Mouse (Mus musculus) bone marrow, adult 2 months (tissue): ENCODE results near the gene Mansc1. TPM values are rescaled to one million over a fixed set of nuclear protein-coding genes. Genes with fewer than 3 reads are reported as not detected.

Experiments used
- H3K27ac ChIP-seq: fragments of 200-500 bp; 2 replicates; pipeline ENCODE4 v1.5.1; 2012; ENCODE audit warnings: low read depth, mild to moderate bottlenecking, control low read depth, inconsistent platforms, low read length; ENCODE audit not compliant: control insufficient read depth, poor library complexity, insufficient read depth
- H3K4me1 ChIP-seq: fragments of 200-500 bp; 2 replicates; pipeline ENCODE4 v1.6.1; 2011; ENCODE audit warnings: low read length; ENCODE audit not compliant: control insufficient read depth, insufficient read depth
- H3K4me3 ChIP-seq: fragments of 200-500 bp; replicated peaks from 2 replicates; pipeline ENCODE3; 2011; ENCODE audit warnings: mild to moderate bottlenecking, low read depth, low read length, control low read depth; ENCODE audit not compliant: control insufficient read depth
- CTCF ChIP-seq: fragments of 200-500 bp; IDR thresholded peaks from 2 replicates; pipeline ENCODE4 v1.5.1; 2011; ENCODE audit warnings: low read length, control low read depth; ENCODE audit not compliant: control insufficient read depth, insufficient read depth
- POLR2A ChIP-seq: fragments of 200-500 bp; IDR thresholded peaks from 2 replicates; pipeline ENCODE4 v1.6.1; 2011; ENCODE audit warnings: low read depth, mild to moderate bottlenecking, control low read depth, low read length, borderline replicate concordance; ENCODE audit not compliant: control insufficient read depth
- WGBS: fragments of 180-500 bp; shearing (Covaris S2); methylation state at CpG from one replicate; pipeline ENCODE4 v1.1.7; 2018; 5-methylcytosine and 5-hydroxymethylcytosine counted together
- polyA plus RNA-seq: library from polyadenylated mRNA; stranded (reverse); fragments of >200 nt; gene quantifications from 2 replicates; pipeline ENCODE4 v1.2.4, GENCODE M21; 2011; ENCODE audit warnings: low replicate concordance; ENCODE audit not compliant: missing spikeins, insufficient read depth, insufficient read length

The Mansc1 gene
- polyA plus RNA-seq, 1 experiment, result not detected

DNA sequence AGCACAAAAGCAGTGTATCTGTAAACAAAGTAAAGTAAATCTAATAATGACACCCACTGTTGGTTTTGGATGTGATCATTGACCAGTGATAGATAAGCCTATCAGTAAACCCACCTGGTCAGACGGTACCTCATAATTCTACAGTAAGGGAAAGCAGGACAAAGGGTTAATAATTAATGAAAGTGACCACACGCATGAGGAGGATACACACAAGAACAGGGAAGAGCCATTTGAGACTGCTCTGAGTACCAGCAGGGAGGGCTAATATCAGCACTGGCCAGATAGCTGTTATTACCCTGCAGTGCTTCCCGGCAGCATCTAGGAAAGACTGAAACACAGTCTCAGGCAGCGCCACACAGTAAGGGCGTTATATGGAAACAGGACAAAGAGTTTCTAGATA lies 32.3 kb upstream of the Mansc1 start:
- 71% methylated on average over 5 of the region's 5 CpGs for WGBS
- TF ChIP-seq CTCF, result no peak
- TF ChIP-seq POLR2A, result no peak
- Histone ChIP-seq H3K27ac (no peak overlapping the region), H3K4me1 (peaks cover 1% of the 10 kb centered on the region; the same call in 1 of the 2 replicates), H3K4me3 (no peak overlapping the region)

GRCm38 (mm10) chr6:134660714-134661406 lies 28.6 kb upstream of the Mansc1 start:
- 63% methylated on average over 8 of the region's 8 CpGs for WGBS
- Histone ChIP-seq H3K4me3 (no peak overlapping the region), H3K27ac (no peak overlapping the region), H3K4me1 (peaks cover 1% of the 10 kb centered on the region; the same call in 1 of the 2 replicates)
- TF ChIP-seq CTCF, result no peak
- no peak for TF ChIP-seq POLR2A

DNA sequence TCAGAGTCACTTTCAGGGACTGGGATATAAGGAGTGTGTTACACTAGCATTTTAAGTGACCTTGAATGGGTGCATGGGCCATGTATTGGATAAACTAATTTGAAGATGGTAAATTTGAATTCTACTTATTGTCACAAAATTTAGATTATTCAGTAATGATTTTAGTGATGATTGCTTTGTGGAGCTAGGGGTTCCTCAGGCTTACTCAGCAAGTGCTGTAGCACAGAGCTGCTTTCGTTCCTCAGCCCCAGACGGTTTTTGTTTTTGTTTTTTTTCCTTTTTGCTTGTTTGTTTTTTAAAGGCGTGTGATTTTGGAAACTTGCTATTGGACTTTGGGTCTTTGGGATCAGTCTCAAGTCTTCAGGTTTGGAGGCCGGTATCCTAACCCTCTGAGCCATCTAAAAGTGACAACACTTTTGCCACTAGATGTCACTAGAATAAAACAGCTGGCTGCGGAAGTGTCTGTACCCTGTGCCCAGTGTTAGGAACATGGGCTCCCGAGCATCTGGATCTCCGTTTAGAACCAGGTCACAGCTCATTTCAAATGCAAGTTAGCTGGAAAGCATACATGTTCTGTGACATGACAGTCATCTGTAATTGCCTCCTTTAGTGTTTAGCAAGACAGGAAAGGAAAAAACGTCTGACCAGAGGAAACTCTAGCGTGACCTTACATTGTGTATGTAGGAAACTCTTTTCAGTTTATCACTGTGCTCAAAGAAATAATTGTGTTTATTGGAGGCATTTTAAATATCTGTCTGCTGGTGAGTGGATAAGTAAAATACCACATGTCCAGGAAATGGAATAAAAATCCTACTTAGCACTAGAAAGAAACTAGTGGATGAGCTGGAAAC lies 27.0 kb upstream of the Mansc1 start:
- H3K4me3 ChIP-seq, result no peak overlapping the region
- no peak overlapping the region for H3K27ac ChIP-seq
- 24% methylated on average over 9 of the region's 9 CpGs for WGBS
- TF ChIP-seq CTCF, result peak; percentile 52
- no peak for TF ChIP-seq POLR2A
- peaks cover 1% of the 10 kb centered on the region; the same call in 1 of the 2 replicates for H3K4me1 ChIP-seq

DNA sequence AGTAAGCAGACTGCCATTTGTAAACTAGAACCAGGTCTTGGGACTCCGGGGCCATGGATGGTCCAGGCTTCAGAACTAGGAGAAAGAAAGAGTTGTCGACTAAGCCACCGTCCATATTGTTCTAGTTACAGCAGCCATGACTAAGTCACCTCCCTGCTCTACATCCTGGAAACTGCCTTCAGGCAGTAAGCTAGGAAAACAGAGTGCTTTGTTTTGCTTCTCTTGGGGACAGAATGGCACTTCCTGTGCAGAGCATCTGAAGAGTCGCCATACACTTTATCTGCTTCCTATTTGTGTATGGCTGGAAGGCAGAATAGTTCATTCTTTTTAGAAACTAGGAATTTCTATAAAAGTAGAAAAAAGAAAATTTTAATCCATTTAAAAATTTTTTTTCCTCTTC lies 24.2 kb upstream of the Mansc1 start:
- TF ChIP-seq CTCF (no peak), POLR2A (no peak)
- H3K4me3 ChIP-seq, result no peak overlapping the region
- 78% methylated on average over 4 of the region's 4 CpGs for WGBS
- peaks cover 1% of the 10 kb centered on the region; the same call in 1 of the 2 replicates for H3K4me1 ChIP-seq
- H3K27ac ChIP-seq, result no peak overlapping the region

GRCm38 (mm10) chr6:134648356-134648755 lies 16.1 kb upstream of the Mansc1 start:
- Histone ChIP-seq H3K4me1 (no peaks in the 10 kb centered on the region), H3K4me3 (no peak overlapping the region), H3K27ac (no peak overlapping the region)
- TF ChIP-seq POLR2A (no peak), CTCF (no peak)
- 86% methylated on average over 5 of the region's 5 CpGs for WGBS

DNA sequence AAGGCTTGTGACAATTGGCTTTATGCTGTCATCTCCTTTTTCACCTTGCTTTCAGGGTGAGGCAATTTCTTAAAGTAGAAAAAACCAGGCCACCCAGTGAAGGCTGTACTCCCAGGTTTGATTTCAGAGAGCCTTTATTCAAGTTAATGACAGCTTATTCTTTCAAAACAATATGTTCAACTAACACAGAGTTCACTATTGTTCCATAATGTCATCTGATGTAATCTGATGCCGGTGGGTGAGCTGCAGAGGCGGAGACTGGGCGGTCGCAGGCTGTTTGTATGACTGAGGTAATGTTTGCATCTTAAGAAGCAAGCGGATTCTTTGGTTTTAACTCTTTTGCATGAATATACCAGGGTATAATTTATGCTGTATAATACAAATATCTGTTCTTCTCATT lies 15.3 kb upstream of the Mansc1 start:
- no peak overlapping the region for H3K4me3 ChIP-seq
- 76% methylated on average over 5 of the region's 5 CpGs for WGBS
- no peak overlapping the region for H3K27ac ChIP-seq
- no peaks in the 10 kb centered on the region for H3K4me1 ChIP-seq
- no peak for TF ChIP-seq CTCF
- TF ChIP-seq POLR2A, result no peak

DNA sequence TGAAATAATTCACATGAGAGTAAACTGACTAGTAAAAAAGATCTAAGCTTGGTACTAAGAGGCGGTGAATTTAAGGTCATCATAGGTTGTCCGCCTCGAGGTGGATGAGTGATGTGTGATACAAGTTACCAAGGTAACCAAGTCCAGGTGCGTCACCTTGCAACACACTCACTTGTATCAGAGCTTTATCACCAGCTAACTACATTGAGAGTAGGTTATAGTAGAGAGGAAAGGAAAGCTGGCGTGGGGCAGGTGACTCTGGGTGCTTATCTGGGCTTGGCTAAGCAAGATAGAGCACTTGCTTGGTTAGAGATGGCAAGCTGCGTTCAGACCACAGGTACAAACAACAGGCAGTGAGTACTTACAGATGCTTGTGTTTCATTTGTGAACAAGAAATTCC lies 14.5 kb upstream of the Mansc1 start:
- WGBS, result 82% methylated on average over 6 of the region's 6 CpGs
- Histone ChIP-seq H3K4me3 (no peak overlapping the region), H3K27ac (no peak overlapping the region), H3K4me1 (no peaks in the 10 kb centered on the region)
- TF ChIP-seq POLR2A (no peak), CTCF (no peak)

GRCm38 (mm10) chr6:134643296-134643695 lies 11.0 kb upstream of the Mansc1 start:
- 83% methylated on average over 5 of the region's 5 CpGs for WGBS

More at GRCm38 (mm10) chr6:134643296-134643695, 11.0 kb upstream of the Mansc1 start:
- H3K4me3 ChIP-seq, result no peak overlapping the region
- no peak overlapping the region for H3K27ac ChIP-seq
- TF ChIP-seq POLR2A (no peak), CTCF (no peak)
- H3K4me1 ChIP-seq, result no peaks in the 10 kb centered on the region
